32 mouse cellular contexts compared by ENCODE assay signal in the genomic region with DNA sequence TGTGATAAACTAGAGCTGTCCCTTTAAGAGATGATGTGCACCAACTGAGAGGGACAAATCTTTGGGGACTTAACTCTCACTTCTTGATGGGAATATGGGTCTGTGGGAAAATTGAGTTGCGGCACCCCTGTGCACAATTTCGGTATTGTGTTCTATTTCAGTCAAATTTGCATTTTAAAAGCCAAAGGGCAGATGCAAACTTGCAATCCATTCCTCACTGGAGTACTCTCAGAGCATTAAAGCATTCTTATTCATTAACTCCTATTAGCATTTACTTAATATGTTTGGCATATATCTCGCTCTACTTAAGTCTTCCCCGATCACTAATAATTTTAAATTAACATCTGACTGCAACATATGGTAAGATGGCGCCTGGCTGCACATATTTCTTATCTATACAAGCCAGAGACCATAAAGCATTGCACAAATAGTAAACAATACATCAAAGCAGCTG. TPM values are rescaled to one million over a fixed set of nuclear protein-coding genes. Genes with fewer than 3 reads are reported as not detected.
DNase-seq lines count a peak whose midpoint lies in the region; ATAC-seq lines count a peak whose summit lies in the region.
"Had no signal": no experiment of that assay in that cellular context is flagged by ENCODE, and none has a peak within 500 bp of the region (broad histone marks: within the 10 kb centered on the region; RNA-seq: fewer than 3 reads in every experiment).

No protein-coding gene starts in this region.

- H3K4me3 ChIP-seq in hindbrain, embryonic 11.5 days (ENCODE audit: low read depth, low read length), result no peak overlapping the region
- H3K4me3 ChIP-seq in hindbrain, embryonic 10.5 days, result no peak overlapping the region
- no peak overlapping the region for H3K4me3 ChIP-seq in forebrain, embryonic 13.5 days
- H3K4me3 ChIP-seq in hindbrain, embryonic 14.5 days (replicated peaks; ENCODE audit: low read length), result no peak overlapping the region
- no peak overlapping the region for H3K4me3 ChIP-seq in midbrain, embryonic 16.5 days (ENCODE audit: low read depth, low read length)
- H3K4me3 ChIP-seq in liver, embryonic 12.5 days, result no peak overlapping the region
- H3K4me3 ChIP-seq in kidney, embryonic 15.5 days (replicated peaks), result no peak overlapping the region
- H3K4me3 ChIP-seq: heart, embryonic 13.5 days; limb, embryonic 15.5 days; liver, embryonic 15.5 days; lung, embryonic 15.5 days; myocyte; stomach, embryonic 15.5 days had no signal

- no peaks in the 10 kb centered on the region for H3K27me3 ChIP-seq in hindbrain, embryonic 11.5 days (ENCODE audit: control insufficient read depth, insufficient read depth, low read length)
- no peaks in the 10 kb centered on the region for H3K27me3 ChIP-seq in hindbrain, embryonic 10.5 days (ENCODE audit: insufficient read depth, poor library complexity, severe bottlenecking)
- H3K27me3 ChIP-seq in forebrain, embryonic 13.5 days, result no peaks in the 10 kb centered on the region
- no peaks in the 10 kb centered on the region for H3K27me3 ChIP-seq in hindbrain, embryonic 14.5 days (ENCODE audit: control insufficient read depth, insufficient read depth, low read length)
- no peaks in the 10 kb centered on the region for H3K27me3 ChIP-seq in midbrain, embryonic 16.5 days (ENCODE audit: control insufficient read depth, insufficient read depth, low read depth, low read length)
- no peaks in the 10 kb centered on the region for H3K27me3 ChIP-seq in liver, embryonic 12.5 days (replicated peaks)
- H3K27me3 ChIP-seq in kidney, embryonic 15.5 days, result no peaks in the 10 kb centered on the region
- H3K27me3 ChIP-seq: heart, embryonic 13.5 days; limb, embryonic 15.5 days; liver, embryonic 15.5 days; lung, embryonic 15.5 days; stomach, embryonic 15.5 days had no signal

- H3K36me3 ChIP-seq in hindbrain, embryonic 11.5 days (ENCODE audit: control insufficient read depth, insufficient read depth, low read length), result no peaks in the 10 kb centered on the region
- no peaks in the 10 kb centered on the region for H3K36me3 ChIP-seq in hindbrain, embryonic 10.5 days
- no peaks in the 10 kb centered on the region for H3K36me3 ChIP-seq in forebrain, embryonic 13.5 days (ENCODE audit: poor library complexity, severe bottlenecking)
- H3K36me3 ChIP-seq in hindbrain, embryonic 14.5 days (replicated peaks; ENCODE audit: control insufficient read depth, insufficient read depth), result no peaks in the 10 kb centered on the region
- no peaks in the 10 kb centered on the region for H3K36me3 ChIP-seq in midbrain, embryonic 16.5 days (ENCODE audit: control insufficient read depth, insufficient read depth, low read length)
- no peaks in the 10 kb centered on the region for H3K36me3 ChIP-seq in liver, embryonic 12.5 days
- H3K36me3 ChIP-seq in kidney, embryonic 15.5 days, result no peaks in the 10 kb centered on the region
- H3K36me3 ChIP-seq: heart, embryonic 13.5 days; limb, embryonic 15.5 days; liver, embryonic 15.5 days; lung, embryonic 15.5 days; stomach, embryonic 15.5 days had no signal

- no peak overlapping the region for H3K4me2 ChIP-seq in hindbrain, embryonic 11.5 days (replicated peaks; ENCODE audit: low read depth, low read length)
- H3K4me2 ChIP-seq in forebrain, embryonic 13.5 days, result no peak overlapping the region
- no peak overlapping the region for H3K4me2 ChIP-seq in hindbrain, embryonic 14.5 days (replicated peaks)
- no peak overlapping the region for H3K4me2 ChIP-seq in midbrain, embryonic 16.5 days (ENCODE audit: low read length)
- no peak overlapping the region for H3K4me2 ChIP-seq in liver, embryonic 12.5 days
- H3K4me2 ChIP-seq in kidney, embryonic 15.5 days, result no peak overlapping the region
- H3K4me2 ChIP-seq: heart, embryonic 13.5 days; limb, embryonic 15.5 days; liver, embryonic 15.5 days; lung, embryonic 15.5 days; stomach, embryonic 15.5 days had no signal

- H3K9me3 ChIP-seq in hindbrain, embryonic 11.5 days (ENCODE audit: control insufficient read depth, low read length), result no peaks in the 10 kb centered on the region
- no peaks in the 10 kb centered on the region for H3K9me3 ChIP-seq in hindbrain, embryonic 10.5 days
- H3K9me3 ChIP-seq in forebrain, embryonic 13.5 days (replicated peaks), result no peaks in the 10 kb centered on the region
- H3K9me3 ChIP-seq in hindbrain, embryonic 14.5 days (ENCODE audit: control insufficient read depth, low read length), result no peaks in the 10 kb centered on the region
- H3K9me3 ChIP-seq in midbrain, embryonic 16.5 days (replicated peaks; ENCODE audit: control insufficient read depth, low read length, poor library complexity, severe bottlenecking), result no peaks in the 10 kb centered on the region
- H3K9me3 ChIP-seq in liver, embryonic 12.5 days (replicated peaks), result no peaks in the 10 kb centered on the region
- H3K9me3 ChIP-seq in kidney, embryonic 15.5 days (replicated peaks), result no peaks in the 10 kb centered on the region
- H3K9me3 ChIP-seq: heart, embryonic 13.5 days; limb, embryonic 15.5 days; liver, embryonic 15.5 days; lung, embryonic 15.5 days; stomach, embryonic 15.5 days had no signal

- no peak overlapping the region for H3K9ac ChIP-seq in hindbrain, embryonic 11.5 days (ENCODE audit: low read depth, low read length)
- H3K9ac ChIP-seq in forebrain, embryonic 13.5 days, result no peak overlapping the region
- no peak overlapping the region for H3K9ac ChIP-seq in hindbrain, embryonic 14.5 days
- H3K9ac ChIP-seq in midbrain, embryonic 16.5 days (ENCODE audit: low read depth, low read length), result no peak overlapping the region
- H3K9ac ChIP-seq in liver, embryonic 12.5 days, result no peak overlapping the region
- no peak overlapping the region for H3K9ac ChIP-seq in kidney, embryonic 15.5 days
- H3K9ac ChIP-seq: heart, embryonic 13.5 days; limb, embryonic 15.5 days; liver, embryonic 15.5 days; lung, embryonic 15.5 days; stomach, embryonic 15.5 days had no signal

- H3K4me1 ChIP-seq in hindbrain, embryonic 11.5 days (replicated peaks; ENCODE audit: control insufficient read depth, insufficient read depth, low read length), result no peaks in the 10 kb centered on the region
- no peaks in the 10 kb centered on the region for H3K4me1 ChIP-seq in hindbrain, embryonic 10.5 days (replicated peaks)
- peaks cover 12% of the 10 kb centered on the region for H3K4me1 ChIP-seq in forebrain, embryonic 13.5 days
- H3K4me1 ChIP-seq in hindbrain, embryonic 14.5 days (replicated peaks; ENCODE audit: control insufficient read depth, insufficient read depth, low read length), result 0 out of 2 replicates have a peak, but pooled peaks cover 9% of the 10 kb centered on the region
- peaks cover 2% of the 10 kb centered on the region; the same call in 1 of the 2 replicates for H3K4me1 ChIP-seq in midbrain, embryonic 16.5 days (ENCODE audit: control insufficient read depth, insufficient read depth, low read length)
- no peaks in the 10 kb centered on the region for H3K4me1 ChIP-seq in liver, embryonic 12.5 days
- no peaks in the 10 kb centered on the region for H3K4me1 ChIP-seq in kidney, embryonic 15.5 days
- H3K4me1 ChIP-seq: heart, embryonic 13.5 days; limb, embryonic 15.5 days; liver, embryonic 15.5 days; lung, embryonic 15.5 days; stomach, embryonic 15.5 days had no signal

- ATAC-seq in hindbrain, embryonic 11.5 days (ENCODE audit: low FRiP score), result peak; percentile 62
- ATAC-seq in forebrain, embryonic 13.5 days, result peak; percentile 70
- peak; percentile 74 for ATAC-seq in hindbrain, embryonic 14.5 days (ENCODE audit: low FRiP score)
- 0 out of 2 replicates have a peak, but pooled peaks have one; percentile 17 for ATAC-seq in midbrain, embryonic 16.5 days
- ATAC-seq in liver, embryonic 12.5 days, result no peak
- ATAC-seq in kidney, embryonic 15.5 days (replicated peaks; ENCODE audit: low FRiP score), result no peak
- ATAC-seq: CD4-positive, CD25-positive, alpha-beta regulatory T cell, adult 4 months; inflammation-experienced regulatory T-cells, adult 6 months had no signal

- no peak for DNase-seq in hindbrain, embryonic 11.5 days (ENCODE audit: low spot score)
- DNase-seq in hindbrain, embryonic 10.5 days (ENCODE audit: low spot score), result no peak
- DNase-seq in hindbrain, embryonic 14.5 days (ENCODE audit: low spot score), result no peak
- no peak for DNase-seq in adrenal gland, postnatal 36 days
- DNase-seq: cerebellum, adult 18-20 months; cerebellum, postnatal 14 days; gastrocnemius, postnatal 25 days; heart, adult 18-20 months; heart, postnatal 14 days; kidney, adult 18-20 months; left cerebral cortex, postnatal 4 days; lung, postnatal 4 days; thymus, postnatal 36 days had no signal

- WGBS in hindbrain, embryonic 11.5 days, result 60% methylated on average over 5 of the region's 5 CpGs
- 72% methylated on average over 5 of the region's 5 CpGs for WGBS in hindbrain, embryonic 10.5 days
- WGBS in forebrain, embryonic 13.5 days, result 36% methylated on average over 5 of the region's 5 CpGs
- WGBS in hindbrain, embryonic 14.5 days, result 28% methylated on average over 5 of the region's 5 CpGs
- WGBS in midbrain, embryonic 16.5 days, result 30% methylated on average over 5 of the region's 5 CpGs
- 63% methylated on average over 5 of the region's 5 CpGs for WGBS in liver, embryonic 12.5 days (ENCODE audit: insufficient replicate concordance)
- WGBS in kidney, embryonic 15.5 days, result 79% methylated on average over 5 of the region's 5 CpGs

- no peak overlapping the region for H3K27ac ChIP-seq in hindbrain, embryonic 11.5 days (ENCODE audit: low read depth, low read length)
- no peak overlapping the region for H3K27ac ChIP-seq in hindbrain, embryonic 10.5 days
- H3K27ac ChIP-seq in forebrain, embryonic 13.5 days, result no peak overlapping the region
- H3K27ac ChIP-seq in hindbrain, embryonic 14.5 days, result no peak overlapping the region
- H3K27ac ChIP-seq in midbrain, embryonic 16.5 days (ENCODE audit: low read length), result no peak overlapping the region
- no peak overlapping the region for H3K27ac ChIP-seq in liver, embryonic 12.5 days
- no peak overlapping the region for H3K27ac ChIP-seq in kidney, embryonic 15.5 days
- H3K27ac ChIP-seq: heart, embryonic 13.5 days; kidney, postnatal 0 days; limb, embryonic 15.5 days; liver, embryonic 15.5 days; lung, embryonic 15.5 days; stomach, embryonic 15.5 days had no signal

RNA-seq across cellular contexts. Expression of a gene that starts 29.9 kb away (rescaled TPM):
- polyA plus RNA-seq in hindbrain, embryonic 11.5 days (2014; fragmentation: Nextera tagmentation; extraction: Ambion mirVana), result not detected in 2 replicates
- polyA plus RNA-seq in hindbrain, embryonic 10.5 days (2016; fragmentation: Nextera tagmentation; extraction: Ambion mirVana), result not detected in 2 replicates
- polyA plus RNA-seq in forebrain, embryonic 13.5 days (2015; fragmentation: Nextera tagmentation; extraction: Ambion mirVana), result not detected in 2 replicates
- not detected in 2 replicates for polyA plus RNA-seq in hindbrain, embryonic 14.5 days (2014; fragmentation: Nextera tagmentation; extraction: Ambion mirVana)
- not detected in 2 replicates for polyA plus RNA-seq in midbrain, embryonic 16.5 days (2015; fragmentation: Nextera tagmentation; extraction: Ambion mirVana)
- not detected for total RNA-seq in adrenal gland, postnatal 36 days (2021)
- polyA plus RNA-seq in liver, embryonic 12.5 days (2016; fragmentation: Nextera tagmentation; extraction: Ambion mirVana), result not detected in 2 replicates
- not detected in 2 replicates for polyA plus RNA-seq in kidney, embryonic 15.5 days (2015; fragmentation: Nextera tagmentation; extraction: Ambion mirVana)
- total RNA-seq: adrenal gland, postnatal 4 days; gastrocnemius, postnatal 25 days; heart, adult 18-20 months; heart, postnatal 14 days; layer of hippocampus, postnatal 10 days; left cerebral cortex, adult 8-10 months; left cerebral cortex, postnatal 4 days; megakaryocyte-erythroid progenitor cell, adult 5-6 weeks had no signal
- polyA plus RNA-seq: CD4-positive, CD25-positive, alpha-beta regulatory T cell, adult 4 months; embryonic facial prominence, embryonic 11.5 days; heart, embryonic 13.5 days; inflammation-experienced regulatory T-cells, adult 6 months; kidney, postnatal 0 days; large intestine, adult 2 months; liver, embryonic 15.5 days; lung, embryonic 15.5 days; myocyte; stomach, embryonic 15.5 days had no signal

RNA-seq across cellular contexts. Expression of a gene that starts 32.9 kb away (rescaled TPM):
- not detected in 2 replicates for polyA plus RNA-seq in hindbrain, embryonic 11.5 days (2014; fragmentation: Nextera tagmentation; extraction: Ambion mirVana)
- not detected in 2 replicates for polyA plus RNA-seq in hindbrain, embryonic 10.5 days (2016; fragmentation: Nextera tagmentation; extraction: Ambion mirVana)
- polyA plus RNA-seq in forebrain, embryonic 13.5 days (2015; fragmentation: Nextera tagmentation; extraction: Ambion mirVana), result not detected in 2 replicates
- not detected in 2 replicates for polyA plus RNA-seq in hindbrain, embryonic 14.5 days (2014; fragmentation: Nextera tagmentation; extraction: Ambion mirVana)
- not detected in 2 replicates for polyA plus RNA-seq in midbrain, embryonic 16.5 days (2015; fragmentation: Nextera tagmentation; extraction: Ambion mirVana)
- not detected for total RNA-seq in adrenal gland, postnatal 36 days (2021)
- polyA plus RNA-seq in liver, embryonic 12.5 days (2016; fragmentation: Nextera tagmentation; extraction: Ambion mirVana), result not detected in 2 replicates
- not detected in 2 replicates for polyA plus RNA-seq in kidney, embryonic 15.5 days (2015; fragmentation: Nextera tagmentation; extraction: Ambion mirVana)
- total RNA-seq: adrenal gland, postnatal 4 days; gastrocnemius, postnatal 25 days; heart, adult 18-20 months; heart, postnatal 14 days; layer of hippocampus, postnatal 10 days; left cerebral cortex, adult 8-10 months; left cerebral cortex, postnatal 4 days; megakaryocyte-erythroid progenitor cell, adult 5-6 weeks had no signal
- polyA plus RNA-seq: CD4-positive, CD25-positive, alpha-beta regulatory T cell, adult 4 months; embryonic facial prominence, embryonic 11.5 days; heart, embryonic 13.5 days; inflammation-experienced regulatory T-cells, adult 6 months; kidney, postnatal 0 days; large intestine, adult 2 months; liver, embryonic 15.5 days; lung, embryonic 15.5 days; myocyte; stomach, embryonic 15.5 days had no signal

RNA-seq across cellular contexts. Expression of a gene that starts 50.3 kb away (rescaled TPM):
- polyA plus RNA-seq in hindbrain, embryonic 11.5 days (2014; fragmentation: Nextera tagmentation; extraction: Ambion mirVana), result not detected in 2 replicates
- polyA plus RNA-seq in hindbrain, embryonic 10.5 days (2016; fragmentation: Nextera tagmentation; extraction: Ambion mirVana), result not detected in 2 replicates
- not detected in 2 replicates for polyA plus RNA-seq in forebrain, embryonic 13.5 days (2015; fragmentation: Nextera tagmentation; extraction: Ambion mirVana)
- polyA plus RNA-seq in hindbrain, embryonic 14.5 days (2014; fragmentation: Nextera tagmentation; extraction: Ambion mirVana), result not detected in 2 replicates
- polyA plus RNA-seq in midbrain, embryonic 16.5 days (2015; fragmentation: Nextera tagmentation; extraction: Ambion mirVana), result not detected in 2 replicates
- total RNA-seq in adrenal gland, postnatal 36 days (2021), result not detected
- polyA plus RNA-seq in liver, embryonic 12.5 days (2016; fragmentation: Nextera tagmentation; extraction: Ambion mirVana), result not detected in 2 replicates
- not detected in 2 replicates for polyA plus RNA-seq in kidney, embryonic 15.5 days (2015; fragmentation: Nextera tagmentation; extraction: Ambion mirVana)
- total RNA-seq: adrenal gland, postnatal 4 days; gastrocnemius, postnatal 25 days; heart, adult 18-20 months; heart, postnatal 14 days; layer of hippocampus, postnatal 10 days; left cerebral cortex, adult 8-10 months; left cerebral cortex, postnatal 4 days; megakaryocyte-erythroid progenitor cell, adult 5-6 weeks had no signal
- polyA plus RNA-seq: CD4-positive, CD25-positive, alpha-beta regulatory T cell, adult 4 months; embryonic facial prominence, embryonic 11.5 days; heart, embryonic 13.5 days; inflammation-experienced regulatory T-cells, adult 6 months; kidney, postnatal 0 days; large intestine, adult 2 months; liver, embryonic 15.5 days; lung, embryonic 15.5 days; myocyte; stomach, embryonic 15.5 days had no signal

Comparison
In these comparisons a context has a peak if more than half of its experiments do, and no peak if none do; other contexts are left out.
1. ATAC-seq: peak in hindbrain, embryonic 11.5 days (single experiment), forebrain, embryonic 13.5 days (single experiment), hindbrain, embryonic 14.5 days (single experiment) and midbrain, embryonic 16.5 days (single experiment); none in liver, embryonic 12.5 days (single experiment) and kidney, embryonic 15.5 days (single experiment).